Mouse (Mus musculus) c-Kit-positive CD71-positive TER-119-negative erythroid progenitor cells, embryonic 14.5 days (primary cell): ENCODE measurements around the gene Gm21083.
"Not testable (repeated sequence)": the region's sequence is repeated elsewhere in the genome, so short reads cannot be mapped to it uniquely, and the experiment has no call there.

Experiments
- DNase-seq: peaks from one replicate; pipeline ENCODE4 v3.0.0-alpha.2; 2013; ENCODE audit warnings: low read depth

The Gm21083 gene

DNA sequence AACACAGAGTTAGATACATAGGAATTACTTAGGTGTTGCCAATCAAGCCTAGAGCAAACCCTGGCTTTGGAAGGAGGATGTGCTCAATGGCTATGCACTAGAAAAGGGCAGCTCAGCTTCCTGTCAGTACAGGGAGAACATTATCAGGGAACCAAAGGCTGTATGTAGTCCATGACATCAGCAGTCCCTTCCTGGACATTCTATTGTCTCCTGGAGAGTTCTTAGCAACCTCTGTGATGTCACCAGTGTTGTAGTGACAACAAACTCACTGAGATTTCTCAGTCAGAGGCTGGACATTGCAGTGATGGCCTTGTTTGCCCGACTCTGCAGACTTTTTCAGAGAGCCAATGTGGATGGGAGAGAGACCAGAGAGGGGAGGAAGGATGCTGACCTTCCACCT is at the start of gene Gm21083:
Gm21083 (plus strand) TSS at position 301 of the 400 bp plus-strand sequence.
- DNase-seq, result not testable (repeated sequence)

DNA sequence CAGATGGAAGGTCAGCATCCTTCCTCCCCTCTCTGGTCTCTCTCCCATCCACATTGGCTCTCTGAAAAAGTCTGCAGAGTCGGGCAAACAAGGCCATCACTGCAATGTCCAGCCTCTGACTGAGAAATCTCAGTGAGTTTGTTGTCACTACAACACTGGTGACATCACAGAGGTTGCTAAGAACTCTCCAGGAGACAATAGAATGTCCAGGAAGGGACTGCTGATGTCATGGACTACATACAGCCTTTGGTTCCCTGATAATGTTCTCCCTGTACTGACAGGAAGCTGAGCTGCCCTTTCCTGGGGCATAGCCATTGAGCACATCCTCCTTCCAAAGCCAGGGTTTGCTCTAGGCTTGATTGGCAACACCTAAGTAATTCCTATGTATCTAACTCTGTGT is 48.0 kb upstream of the Gm21083 start, which contains the start of gene Gm21190:
Gm21190 (minus strand) TSS at position 101 of the 400 bp plus-strand sequence.
- not testable (repeated sequence) for DNase-seq

DNA sequence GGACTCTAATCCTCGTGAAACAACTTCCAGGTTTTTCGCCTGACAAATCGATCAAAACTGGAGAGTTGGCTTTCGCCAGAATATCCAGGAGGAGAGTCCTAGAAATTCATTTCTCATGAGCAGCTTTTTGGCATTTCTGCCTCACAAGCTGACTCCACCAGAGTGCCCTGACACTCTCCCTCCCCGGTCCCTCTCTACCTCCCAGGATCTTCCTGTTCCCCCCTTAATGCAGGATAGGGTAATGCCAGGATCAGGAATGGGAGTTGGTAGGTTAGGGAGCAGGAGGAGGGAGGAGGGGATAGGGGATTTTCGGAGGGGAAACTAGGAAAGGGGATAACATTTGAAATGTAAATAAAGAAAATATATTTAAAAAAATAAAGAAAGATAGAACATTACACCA is 28.5 kb upstream of the Gm21083 start:
- not testable (repeated sequence) for DNase-seq

DNA sequence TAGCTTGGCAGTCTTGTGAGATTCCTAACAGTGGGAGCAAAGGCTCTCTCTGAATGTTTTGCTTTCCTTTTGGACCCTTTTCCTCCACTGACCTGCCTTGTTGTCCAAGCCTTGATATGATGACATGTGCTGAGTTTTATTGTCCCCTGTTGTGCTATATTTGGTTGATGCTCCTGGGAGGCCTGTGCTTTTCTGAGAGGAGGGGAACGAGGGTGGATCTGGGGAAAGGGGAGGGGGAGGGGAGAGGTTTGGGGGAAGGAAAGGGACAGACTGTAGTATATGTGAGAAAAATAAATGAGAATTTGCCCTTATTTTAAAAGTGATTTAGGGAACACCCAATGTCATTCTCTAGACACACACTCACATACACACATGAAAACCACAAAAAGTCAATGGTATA is 28.0 kb upstream of the Gm21083 start:
- not testable (repeated sequence) for DNase-seq

DNA sequence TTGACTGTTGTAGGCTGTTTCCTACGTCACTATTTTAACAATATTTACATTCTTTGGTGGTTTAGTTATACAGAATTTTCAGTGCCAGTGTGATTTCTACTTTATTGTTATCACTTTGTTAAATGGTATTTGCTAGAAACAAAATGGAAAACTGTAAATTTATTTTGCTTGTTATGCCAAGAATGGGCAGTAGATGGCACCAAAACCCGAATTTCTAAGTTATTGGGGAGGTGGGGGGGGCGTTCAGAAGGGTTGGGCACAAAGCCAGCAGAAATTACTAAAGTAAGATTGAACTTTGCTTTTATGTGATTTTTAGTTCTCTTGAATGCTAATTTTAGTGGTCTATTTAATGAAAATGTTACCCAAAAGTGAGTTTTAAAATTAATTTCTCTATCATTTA is 27.5 kb upstream of the Gm21083 start:
- DNase-seq, result peak; percentile 1

DNA sequence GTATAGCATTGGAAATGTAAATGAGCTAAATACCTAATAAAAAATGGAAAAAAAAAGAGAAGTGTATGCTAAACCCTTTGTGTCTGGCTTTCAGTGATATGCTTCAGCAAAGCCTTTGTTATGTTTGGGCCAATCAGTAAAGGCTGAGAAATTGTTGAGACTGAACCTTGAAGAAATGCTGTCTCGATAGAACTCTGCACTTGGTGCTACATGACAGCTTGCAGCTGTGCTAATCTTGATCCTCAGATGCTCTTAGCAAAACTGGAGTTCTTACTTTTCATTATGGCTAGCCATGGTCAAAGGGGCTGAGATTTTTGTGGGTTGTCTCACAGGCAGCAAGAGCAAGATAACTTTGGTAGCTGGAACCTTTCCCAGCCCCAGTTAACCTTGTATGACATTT is 18.5 kb upstream of the Gm21083 start:
- DNase-seq, result not testable (repeated sequence)

DNA sequence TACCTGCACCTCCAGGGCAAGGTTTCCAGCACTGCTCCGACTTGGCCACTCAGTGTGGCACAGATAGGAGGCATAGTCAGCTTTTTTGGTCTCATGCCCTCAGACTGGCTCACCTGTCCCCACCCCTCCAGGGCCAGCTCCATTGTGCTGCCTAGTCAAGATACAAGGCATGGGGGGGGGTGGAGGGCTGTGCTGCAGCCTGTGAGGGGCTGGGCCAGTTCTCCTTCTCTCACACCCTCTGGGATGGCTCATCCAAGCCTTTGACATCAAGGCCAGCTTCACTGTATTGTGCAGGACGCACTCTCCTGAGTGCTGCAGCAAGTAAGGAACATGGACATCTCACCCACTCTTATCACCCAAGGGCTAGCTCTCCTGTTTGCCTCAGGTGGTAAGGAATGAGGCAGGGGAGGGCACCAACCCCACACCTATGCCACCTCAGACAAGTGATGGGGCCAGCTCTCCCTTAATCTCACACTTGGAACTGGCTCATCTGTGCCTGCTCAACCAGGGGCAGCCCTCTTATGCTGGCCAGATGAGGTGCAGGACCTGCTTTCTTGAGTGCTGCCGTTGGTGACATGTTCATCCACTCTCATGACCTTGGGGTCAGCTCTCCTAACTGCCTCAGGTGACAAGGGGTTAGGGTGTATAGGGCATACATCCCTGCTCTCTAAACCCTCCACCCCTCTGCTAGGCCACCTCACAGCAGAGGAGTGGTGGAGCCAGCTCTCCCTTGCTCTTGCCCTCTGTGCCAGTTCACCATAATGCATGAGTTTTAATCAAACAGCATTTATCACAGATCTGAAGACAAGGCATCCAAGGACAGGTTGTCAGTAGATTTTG is 15.5 kb upstream of the Gm21083 start:
- not testable (repeated sequence) for DNase-seq

DNA sequence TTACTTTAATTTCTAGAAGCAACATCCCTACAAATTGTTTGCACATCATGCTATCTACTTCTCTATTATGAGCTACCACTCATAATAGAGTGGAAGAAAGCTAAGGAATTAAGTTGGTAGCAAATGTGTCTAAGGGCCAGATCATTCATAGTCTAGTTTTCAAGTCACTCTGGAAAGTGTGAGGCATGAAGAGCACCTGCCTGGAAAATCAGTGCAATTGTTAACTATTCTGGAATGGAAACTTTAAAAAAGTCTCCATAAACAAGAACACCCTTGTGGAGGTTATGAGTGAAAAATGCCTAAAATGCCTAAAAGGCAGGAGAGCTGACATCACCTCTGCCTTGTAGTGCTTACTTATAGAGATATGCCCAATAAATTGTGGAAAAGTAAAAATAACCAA is 3.4 kb upstream of the Gm21083 start:
- not testable (repeated sequence) for DNase-seq

DNA sequence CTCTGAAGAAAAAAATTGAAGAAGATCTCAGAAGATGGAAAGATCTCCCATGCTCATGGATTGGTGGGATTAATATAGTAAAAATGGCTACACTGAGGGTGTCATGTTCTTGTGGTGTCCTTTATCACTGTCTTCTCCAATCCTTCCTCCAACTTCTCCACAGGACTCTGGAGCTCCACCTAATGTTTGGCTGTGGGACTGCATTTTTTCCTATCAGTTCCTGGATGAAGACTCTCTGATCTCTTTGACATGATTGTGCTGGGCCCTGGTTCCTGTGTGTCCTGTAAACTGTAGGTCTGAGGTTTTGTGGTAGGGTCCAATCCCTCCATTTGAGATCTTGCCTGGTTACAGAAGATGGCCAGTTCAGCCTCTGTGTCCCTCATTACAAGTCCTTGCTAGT is 9.2 kb downstream of the Gm21083 start:
- DNase-seq, result not testable (repeated sequence)

DNA sequence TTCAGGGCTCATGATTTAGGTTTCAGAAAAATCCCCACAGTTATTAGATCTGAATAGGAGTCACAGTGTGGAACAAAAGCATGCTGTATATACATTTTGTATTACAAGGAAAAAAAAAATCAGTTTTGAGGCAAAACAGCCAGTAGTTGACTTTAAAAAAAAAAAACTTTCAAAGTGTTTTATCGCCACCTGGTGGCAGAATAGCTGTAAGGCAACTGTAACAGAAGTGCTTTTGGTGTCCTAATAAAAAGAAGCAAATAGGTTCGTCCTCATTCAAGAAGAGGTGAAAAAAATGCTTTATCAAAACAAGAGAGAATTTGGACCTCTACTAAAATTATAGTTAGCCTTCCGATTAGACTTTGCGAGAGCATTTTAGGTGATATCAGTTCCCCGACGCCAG is 11.2 kb downstream of the Gm21083 start:
- not testable (repeated sequence) for DNase-seq

DNA sequence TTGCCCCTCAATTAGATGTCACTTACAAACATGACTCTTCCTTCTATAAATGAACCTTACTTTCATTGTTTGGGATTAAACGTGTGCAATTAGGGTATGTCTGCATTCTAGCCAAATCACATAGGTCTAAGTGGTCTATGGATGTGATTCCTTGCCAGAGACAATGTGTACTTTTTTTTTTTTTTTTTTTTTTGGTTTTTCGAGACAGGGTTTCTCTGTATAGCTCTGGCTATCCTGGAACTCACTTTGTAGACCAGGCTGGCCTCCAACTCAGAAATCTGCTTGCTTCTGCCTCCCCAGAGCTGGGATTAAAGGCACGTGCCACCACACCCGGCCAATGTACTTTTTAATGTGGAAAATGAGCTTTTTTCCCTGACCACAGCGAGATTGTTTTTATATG is 13.5 kb downstream of the Gm21083 start:
- not testable (repeated sequence) for DNase-seq

DNA sequence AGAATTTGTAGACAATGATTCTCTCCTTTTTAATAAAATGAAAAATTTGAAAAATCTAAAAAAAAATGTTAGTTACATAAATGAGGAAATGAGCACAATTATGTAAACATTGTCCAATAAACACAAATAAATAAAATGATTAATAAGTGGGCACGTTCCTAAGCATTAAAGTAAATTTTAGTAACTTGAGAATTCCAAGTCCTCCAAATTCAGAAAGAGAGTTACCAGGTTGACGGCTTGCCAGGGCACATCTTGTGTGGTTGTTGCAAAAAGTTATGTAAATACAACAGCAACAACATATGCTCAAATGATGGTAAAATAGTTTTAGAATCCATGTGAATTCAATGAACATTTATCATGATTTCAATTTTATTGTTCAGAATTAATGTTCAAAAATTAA is 14.4 kb downstream of the Gm21083 start:
- DNase-seq, result not testable (repeated sequence)

DNA sequence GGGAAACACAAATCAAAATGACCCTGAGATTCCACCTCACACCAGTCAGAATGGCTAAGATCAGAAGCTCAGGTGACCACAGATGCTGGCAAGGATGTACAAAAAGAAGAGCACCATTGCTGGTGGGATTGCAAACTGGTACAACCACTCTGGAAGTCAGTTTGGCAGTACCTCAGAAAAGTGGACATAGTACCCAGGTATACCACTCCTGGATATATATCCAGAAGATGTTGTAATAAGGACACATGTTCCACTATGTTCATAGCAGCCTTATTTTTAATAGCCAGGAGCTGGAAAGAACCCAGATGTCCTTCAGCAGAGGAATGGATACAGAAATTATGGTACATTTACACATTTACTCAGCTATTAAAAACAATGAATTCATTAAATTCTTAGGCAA is 21.7 kb downstream of the Gm21083 start:
- not testable (repeated sequence) for DNase-seq

DNA sequence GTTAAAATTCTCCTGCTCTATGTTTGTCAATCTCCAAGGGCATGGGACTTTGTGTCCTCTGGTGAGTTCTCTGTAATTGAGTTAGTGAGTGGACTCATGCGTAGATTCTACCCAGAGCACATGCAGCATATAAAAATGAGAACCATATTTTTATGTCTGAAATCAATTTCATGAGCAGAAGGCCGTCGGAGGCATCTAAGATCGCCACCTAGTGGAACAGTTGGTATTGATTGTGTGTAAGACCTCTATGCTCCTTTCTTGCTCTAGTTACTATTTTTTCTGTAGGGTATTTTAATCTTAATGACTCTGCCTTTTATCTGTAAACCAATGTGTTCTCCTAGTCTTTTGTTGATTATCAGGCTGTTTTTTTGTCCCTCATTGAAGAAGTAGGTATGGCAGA is 23.2 kb downstream of the Gm21083 start:
- DNase-seq, result not testable (repeated sequence)

DNA sequence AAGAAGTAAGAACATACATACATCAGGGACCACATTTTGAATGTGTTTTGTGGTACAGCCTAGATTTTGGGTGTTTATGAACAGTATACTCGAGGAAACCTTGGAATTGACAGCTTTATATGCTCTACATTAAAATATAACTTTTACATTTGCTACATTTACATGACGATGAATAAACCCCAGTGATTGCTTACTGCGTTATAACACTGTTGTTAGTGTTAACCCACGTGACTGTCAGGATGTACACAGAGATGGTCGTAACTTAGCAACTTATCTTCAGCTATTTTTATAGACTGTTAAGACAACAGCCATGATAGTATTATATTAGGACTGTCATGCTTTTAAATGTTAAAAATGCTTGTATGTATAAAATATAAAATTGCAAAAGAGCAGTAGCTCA is 24.3 kb downstream of the Gm21083 start:
- DNase-seq, result not testable (repeated sequence)

DNA sequence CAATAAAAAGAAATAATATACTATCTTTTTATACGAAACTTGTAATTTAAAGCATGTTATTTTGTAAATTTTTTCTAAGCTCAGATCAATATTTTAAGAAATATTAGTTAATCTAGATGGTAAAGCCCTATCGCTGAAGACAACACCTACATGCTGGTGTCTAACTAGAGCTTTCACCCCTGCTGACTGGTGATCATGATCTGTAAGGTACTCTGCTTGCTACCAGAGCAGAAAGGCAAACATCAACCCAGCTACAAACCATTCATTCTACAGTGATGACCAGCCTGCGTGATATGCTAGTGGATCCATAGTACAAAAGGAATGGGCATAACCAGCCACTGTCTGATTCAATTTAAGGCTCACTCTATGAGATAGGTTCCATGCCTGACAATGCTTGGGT is 24.8 kb downstream of the Gm21083 start:
- DNase-seq, result not testable (repeated sequence)

DNA sequence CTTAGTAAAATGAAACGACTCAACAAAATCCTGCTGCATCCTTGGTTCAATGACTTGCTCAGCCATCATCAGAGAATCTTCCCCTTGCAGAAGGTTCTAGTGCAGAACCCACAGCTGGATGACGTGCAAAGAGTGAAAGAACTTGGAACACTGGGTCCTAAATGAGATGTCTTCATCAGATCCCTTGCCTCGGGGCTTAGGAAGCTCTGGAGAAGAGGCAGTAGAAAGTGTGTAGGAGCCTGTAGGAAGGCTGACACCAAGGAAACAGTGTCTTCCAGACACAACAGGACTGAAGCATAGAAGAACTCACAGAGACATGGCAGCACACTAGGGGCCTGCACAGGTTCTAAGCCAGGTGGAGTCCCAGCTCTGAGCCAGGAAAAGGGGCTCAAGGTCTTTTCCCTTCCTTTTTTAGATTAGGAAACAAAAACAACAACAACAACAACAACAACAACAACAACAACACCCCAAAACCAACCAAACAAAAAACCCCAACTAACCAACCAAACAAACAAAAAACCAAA is 25.4 kb downstream of the Gm21083 start:
- not testable (repeated sequence) for DNase-seq

DNA sequence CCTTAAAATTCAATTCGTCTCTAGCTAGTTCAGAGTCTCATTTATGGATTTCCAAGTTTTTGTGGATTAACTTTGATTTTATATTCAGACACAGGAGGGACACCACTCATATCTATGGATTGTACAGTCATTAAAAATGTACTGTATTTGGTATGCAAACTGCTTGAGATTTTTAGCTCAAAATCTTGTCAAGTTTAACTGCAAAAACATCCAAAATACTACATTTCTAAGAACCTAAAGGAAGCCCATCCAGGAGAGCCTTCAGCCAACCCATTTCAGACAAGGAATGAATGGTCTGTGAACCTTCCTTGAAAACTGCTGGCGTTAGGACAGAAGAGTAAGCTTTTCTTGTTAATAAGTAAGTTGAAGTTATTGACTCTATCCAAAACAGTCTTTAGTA is 25.9 kb downstream of the Gm21083 start:
- not testable (repeated sequence) for DNase-seq

DNA sequence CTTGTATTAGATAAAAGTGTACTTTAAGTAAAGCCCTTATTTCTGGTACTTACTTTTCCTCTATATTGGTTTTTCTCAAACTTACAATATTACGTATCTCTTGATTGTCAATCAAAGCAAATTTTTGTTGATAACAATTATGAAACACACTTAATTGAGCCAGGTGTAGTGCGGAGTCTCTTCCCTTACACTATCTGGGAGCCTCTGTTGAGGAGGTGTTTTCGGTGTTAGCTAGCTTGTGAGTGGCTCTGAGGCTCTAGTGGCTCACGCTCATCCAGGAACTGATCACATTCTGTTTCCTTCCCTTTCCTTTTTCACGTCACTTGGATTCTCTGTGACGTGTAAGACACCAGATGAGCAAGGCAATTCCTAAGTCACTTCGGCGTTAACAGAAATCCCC is 26.5 kb downstream of the Gm21083 start:
- DNase-seq, result not testable (repeated sequence)

DNA sequence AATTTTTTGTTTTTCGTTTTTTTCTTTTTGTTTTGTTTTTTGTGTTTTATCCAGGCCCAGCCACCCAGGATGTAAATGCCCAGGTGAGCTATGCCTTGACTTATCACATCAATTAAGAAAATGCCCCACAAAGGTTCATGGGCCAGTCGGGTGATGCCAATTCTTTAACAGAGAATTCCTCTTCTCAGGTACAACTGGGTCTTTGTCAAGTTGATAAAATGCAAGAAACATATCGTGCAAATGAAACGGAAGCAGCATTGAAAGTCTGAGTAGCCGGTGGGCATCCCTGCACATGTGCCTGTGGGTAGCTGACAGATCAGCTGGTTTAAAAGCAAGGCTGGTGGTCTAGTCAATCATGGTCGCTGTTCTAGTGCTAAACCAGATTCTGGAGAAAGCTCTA is 29.5 kb downstream of the Gm21083 start:
- not testable (repeated sequence) for DNase-seq

DNA sequence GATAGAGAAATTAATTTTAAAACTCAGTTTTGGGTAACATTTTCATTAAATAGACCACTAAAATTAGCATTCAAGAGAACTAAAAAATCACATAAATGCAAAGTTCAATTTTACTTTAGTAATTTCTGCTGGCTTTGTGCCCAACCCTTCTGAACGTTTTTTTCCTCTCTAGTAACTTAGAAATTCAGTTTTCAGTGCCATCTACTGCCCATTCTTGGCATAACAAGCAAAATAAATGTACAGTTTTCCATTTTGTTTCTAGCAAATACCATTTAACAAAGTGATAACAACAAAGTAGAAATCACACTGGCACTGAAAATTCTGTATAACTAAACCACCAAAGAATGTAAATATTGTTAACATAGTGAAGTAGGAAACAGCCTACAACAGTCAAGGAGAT is 33.6 kb downstream of the Gm21083 start:
- DNase-seq, result not testable (repeated sequence)

DNA sequence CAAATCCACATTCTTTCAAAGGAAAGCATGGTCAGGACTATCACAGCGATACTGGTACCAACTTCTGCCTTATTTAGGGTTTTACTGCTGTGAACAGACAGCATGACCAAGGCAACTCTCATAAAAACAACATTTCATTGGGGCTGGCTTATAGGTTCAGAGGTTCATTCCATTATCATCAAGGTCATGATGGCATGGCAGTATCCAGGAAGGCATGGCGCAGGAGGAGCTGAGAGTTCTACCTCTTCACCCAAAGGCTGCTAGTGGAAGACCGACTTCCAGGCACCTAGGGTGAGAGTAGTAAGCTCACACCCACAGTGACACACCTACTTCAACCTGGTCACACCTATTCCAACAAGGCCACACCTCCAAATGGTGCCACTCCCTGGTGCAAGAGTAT is 39.1 kb downstream of the Gm21083 start:
- DNase-seq, result not testable (repeated sequence)

DNA sequence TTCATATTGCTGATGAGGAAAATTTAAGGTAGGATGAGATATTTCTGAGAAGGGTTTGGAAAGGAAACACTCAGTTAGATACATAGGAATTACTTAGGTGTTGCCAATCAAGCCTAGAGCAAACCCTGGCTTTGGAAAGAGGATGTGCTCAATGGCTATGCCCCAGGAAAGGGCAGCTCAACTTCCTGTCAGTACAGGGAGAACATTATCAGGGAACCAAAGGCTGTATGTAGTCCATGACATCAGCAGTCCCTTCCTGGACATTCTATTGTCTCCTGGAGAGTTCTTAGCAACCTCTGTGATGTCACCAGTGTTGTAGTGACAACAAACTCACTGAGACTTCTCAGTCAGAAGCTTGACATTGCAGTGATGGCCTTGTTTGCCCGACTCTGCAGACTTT is 41.6 kb downstream of the Gm21083 start, which contains the start of gene Speer4d:
Speer4d (plus strand) TSS at position 301 of the 400 bp plus-strand sequence.
- not testable (repeated sequence) for DNase-seq
